Mouse (Mus musculus): Measurements from ENCODE around the gene Hsd17b6.

DNA sequence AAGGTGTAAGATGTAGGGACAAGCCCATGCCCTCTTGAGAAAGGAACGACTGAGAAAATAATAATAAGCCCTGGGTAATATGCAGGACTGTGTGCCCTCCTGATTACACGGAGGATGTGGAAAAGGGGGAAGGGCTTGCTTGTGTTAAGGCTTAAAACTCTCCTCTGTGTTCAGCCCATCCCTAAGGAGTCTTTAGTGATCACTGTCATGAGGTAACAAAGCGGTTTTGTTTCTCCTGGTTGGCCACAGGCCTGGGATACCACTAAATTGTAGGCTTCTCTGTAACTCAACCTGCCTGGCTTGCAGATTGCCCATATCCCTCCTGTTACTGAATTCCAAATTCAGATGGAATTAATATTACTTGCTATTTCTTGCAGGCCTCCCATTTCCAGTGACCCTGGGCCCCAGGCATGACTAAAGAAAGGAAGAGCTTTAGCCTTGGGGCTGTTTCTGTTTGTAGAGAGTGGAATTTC, 37.0 kb downstream of the Hsd17b6 start:
- no peak for TF ChIP-seq ZKSCAN1 (IDR thresholded peaks at IDR 0.05; ENCODE audit: borderline replicate concordance, low read depth, low read length)
- TF ChIP-seq EP300 (IDR thresholded peaks at IDR 0.05; ENCODE audit: low read length): no peak

All from CH12.LX (cell line).